Mouse (Mus musculus) embryonic facial prominence, embryonic 15.5 days (tissue): Measurements from ENCODE around the gene Git2. TPM values are rescaled to one million over a fixed set of nuclear protein-coding genes. Genes with fewer than 3 reads are reported as not detected.

Experiments
- ATAC-seq: fragments of 200-750 bp; cut with Nextera tagmentation; 2 replicates; pipeline ENCODE4 v1.8.0; 2017; ENCODE audit warnings: low read depth, moderate TSS enrichment; ENCODE audit not compliant: insufficient number of reproducible peaks, low FRiP score, low TSS enrichment
- H3K27ac ChIP-seq: fragments of 300-500 bp; sonication (generic); replicated peaks from 2 replicates; pipeline ENCODE4 v1.5.1; 2015; ENCODE audit warnings: mild to moderate bottlenecking, inconsistent platforms
- H3K27me3 ChIP-seq: fragments of 300-500 bp; sonication (generic); 2 replicates; pipeline ENCODE4 v1.6.1; 2015; ENCODE audit warnings: inconsistent platforms
- H3K36me3 ChIP-seq: fragments of 300-500 bp; sonication (generic); 2 replicates; pipeline ENCODE4 v1.6.1; 2015; ENCODE audit warnings: mild to moderate bottlenecking, inconsistent platforms
- H3K4me1 ChIP-seq: fragments of 300-500 bp; sonication (generic); 2 replicates; pipeline ENCODE4 v1.6.1; 2015; ENCODE audit warnings: inconsistent platforms
- H3K4me2 ChIP-seq: fragments of 300-500 bp; sonication (generic); replicated peaks from 2 replicates; pipeline ENCODE4 v1.6.1; 2015; ENCODE audit warnings: mild to moderate bottlenecking, inconsistent platforms
- H3K4me3 ChIP-seq: fragments of 300-500 bp; sonication (generic); replicated peaks from 2 replicates; pipeline ENCODE4 v1.5.1; 2015; ENCODE audit warnings: mild to moderate bottlenecking, inconsistent platforms
- H3K9ac ChIP-seq: fragments of 300-500 bp; sonication (generic); 2 replicates; pipeline ENCODE4 v1.6.1; 2015; ENCODE audit warnings: inconsistent platforms
- H3K9me3 ChIP-seq: fragments of 300-500 bp; sonication (generic); replicated peaks from 2 replicates; pipeline ENCODE4 v1.6.1; 2016; ENCODE audit warnings: inconsistent platforms
- WGBS: fragments of 180-500 bp; shearing (Covaris S2); methylation state at CpG from one replicate; pipeline ENCODE4 v1.1.7; 2015; 5-methylcytosine and 5-hydroxymethylcytosine counted together
- polyA plus RNA-seq: library from polyadenylated mRNA; unstranded; fragments of >200 nt; fragmentation: Nextera tagmentation; extraction: Ambion mirVana; gene quantifications from 2 replicates; pipeline ENCODE4 v1.2.1, GENCODE M21; 2015

Gene Git2
- polyA plus RNA-seq, 1 experiment from 2014 or later: 54.9 TPM

DNA sequence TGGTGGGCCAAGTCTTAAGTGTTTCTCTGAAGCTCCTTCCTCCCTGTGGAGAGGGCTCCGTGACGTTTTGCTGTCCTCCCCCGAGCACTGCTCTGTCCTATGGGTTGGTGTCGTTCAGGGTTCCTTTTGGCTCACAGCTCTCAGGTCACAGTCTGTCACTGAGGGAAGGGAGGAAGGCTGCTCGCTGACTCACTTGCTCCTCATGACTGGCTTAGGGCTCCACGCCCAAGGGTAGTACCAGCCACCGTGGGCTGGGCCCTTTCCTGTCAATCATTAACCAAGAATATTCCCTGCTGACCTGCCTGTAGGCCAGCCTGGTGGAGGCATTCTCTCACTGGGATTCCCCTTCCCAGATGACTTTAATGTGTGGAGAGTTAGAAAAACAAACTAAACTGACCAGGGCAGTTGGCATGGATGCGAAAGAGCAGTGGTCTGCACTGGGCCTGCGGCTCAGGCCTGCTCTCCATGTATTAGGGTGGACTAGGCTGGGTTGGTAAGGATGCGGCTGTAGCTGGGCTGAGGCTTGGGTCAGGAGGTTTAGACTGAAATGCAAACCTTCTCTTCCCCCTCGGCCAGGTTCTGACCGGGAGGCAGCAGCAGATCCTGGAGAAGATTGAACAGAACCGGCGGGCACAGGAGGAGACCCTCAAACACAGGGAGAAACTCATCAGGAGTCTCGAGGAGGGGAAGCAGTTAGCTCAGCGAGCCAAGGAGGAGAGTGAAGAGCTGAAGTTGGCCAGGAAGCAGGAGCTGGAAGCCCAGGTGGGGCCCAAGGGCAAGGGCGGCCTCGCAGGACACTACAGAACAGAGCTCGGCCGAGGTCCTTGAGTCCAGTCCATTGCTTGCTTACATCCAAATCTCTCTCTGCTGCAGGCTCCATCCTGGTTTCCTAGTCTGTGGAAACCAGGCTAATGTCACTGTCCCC lies 56.1 kb downstream of the Git2 start:
- H3K4me3 ChIP-seq: no peak overlapping the region
- 89% methylated on average over 20 of the region's 20 CpGs for WGBS
- no peak for ATAC-seq
- H3K4me1 ChIP-seq: no peaks in the 10 kb centered on the region
- no peaks in the 10 kb centered on the region for H3K27me3 ChIP-seq
- no peak overlapping the region for H3K9ac ChIP-seq
- no peaks in the 10 kb centered on the region for H3K9me3 ChIP-seq
- H3K27ac ChIP-seq: no peak overlapping the region
- no peak overlapping the region for H3K4me2 ChIP-seq
- peaks cover 84% of the 10 kb centered on the region for H3K36me3 ChIP-seq

DNA sequence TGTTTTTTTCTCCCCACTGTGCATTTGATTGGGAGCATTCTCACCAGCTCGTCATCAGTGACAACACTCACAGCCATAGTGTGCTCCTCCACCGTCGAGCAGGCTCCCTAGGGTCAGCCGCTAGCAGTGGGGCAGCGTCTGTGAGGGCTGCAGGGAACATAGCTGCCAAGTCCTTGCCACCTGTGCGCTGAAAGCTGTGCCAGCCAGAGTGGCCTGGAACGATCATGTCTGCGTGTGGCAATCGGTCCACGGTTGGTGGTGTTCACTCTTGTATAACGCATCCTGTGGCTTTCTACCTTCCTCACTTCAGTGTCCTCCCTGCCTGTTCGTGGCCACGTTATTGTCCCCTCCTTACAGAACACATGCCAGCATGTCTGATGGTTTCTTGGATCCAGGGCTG lies 56.8 kb downstream of the Git2 start:
- 90% methylated on average over 13 of the region's 13 CpGs for WGBS
- Histone ChIP-seq H3K4me3 (no peak overlapping the region), H3K27ac (no peak overlapping the region), H3K27me3 (no peaks in the 10 kb centered on the region), H3K36me3 (peaks cover 87% of the 10 kb centered on the region), H3K4me1 (no peaks in the 10 kb centered on the region), H3K9me3 (no peaks in the 10 kb centered on the region), H3K9ac (no peak overlapping the region), H3K4me2 (no peak overlapping the region)
- ATAC-seq: no peak

DNA sequence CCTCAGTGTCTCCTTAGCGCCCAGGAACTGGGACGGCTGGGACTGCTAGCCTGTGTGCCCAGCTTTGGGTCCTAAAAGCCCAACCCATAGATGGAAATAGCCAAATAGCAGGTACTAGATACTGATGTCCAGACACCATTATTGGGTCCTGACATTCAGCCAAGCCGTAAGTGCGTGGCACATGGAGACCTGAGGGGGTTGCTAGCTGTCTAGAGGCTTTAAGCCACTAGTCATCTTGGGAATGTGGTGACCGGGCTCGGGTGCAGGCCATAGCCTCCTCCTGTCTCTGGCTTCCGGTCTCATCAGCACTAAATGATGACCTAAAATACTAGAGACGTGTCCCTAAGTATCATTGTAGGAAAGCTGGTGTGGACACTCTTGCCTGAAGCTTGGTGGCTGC lies 57.4 kb downstream of the Git2 start:
- no peak for ATAC-seq
- Histone ChIP-seq H3K27ac (no peak overlapping the region), H3K4me3 (no peak overlapping the region), H3K4me2 (no peak overlapping the region), H3K9me3 (no peaks in the 10 kb centered on the region), H3K36me3 (peaks cover 93% of the 10 kb centered on the region), H3K27me3 (no peaks in the 10 kb centered on the region), H3K9ac (no peak overlapping the region), H3K4me1 (no peaks in the 10 kb centered on the region)
- 91% methylated on average over 8 of the region's 8 CpGs for WGBS

DNA sequence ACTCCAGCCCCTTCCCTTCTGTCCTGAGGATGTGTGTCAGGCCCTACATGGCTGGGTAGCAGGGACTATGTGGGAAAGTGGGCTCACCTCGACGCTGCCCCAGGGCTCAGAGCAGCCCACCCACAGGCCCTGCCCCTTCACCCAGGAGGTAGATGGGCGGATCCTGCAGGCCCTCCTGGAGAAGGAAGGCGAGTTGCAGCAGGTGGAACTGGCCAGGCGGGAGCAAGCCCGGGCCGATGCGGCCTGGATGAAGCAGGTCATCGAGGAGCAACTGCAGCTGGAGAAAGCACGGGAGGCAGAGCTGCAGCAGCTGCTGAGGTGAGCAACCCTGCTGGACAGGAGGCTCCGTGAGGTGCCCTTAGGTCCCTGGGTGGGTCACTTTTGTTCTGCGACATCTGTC lies 58.0 kb downstream of the Git2 start:
- H3K9ac ChIP-seq: no peak overlapping the region
- no peak overlapping the region for H3K27ac ChIP-seq
- 83% methylated on average over 12 of the region's 12 CpGs for WGBS
- H3K36me3 ChIP-seq: peaks cover 98% of the 10 kb centered on the region
- ATAC-seq: no peak
- H3K4me1 ChIP-seq: no peaks in the 10 kb centered on the region
- H3K9me3 ChIP-seq: no peaks in the 10 kb centered on the region
- H3K4me3 ChIP-seq: no peak overlapping the region
- no peak overlapping the region for H3K4me2 ChIP-seq
- H3K27me3 ChIP-seq: no peaks in the 10 kb centered on the region

DNA sequence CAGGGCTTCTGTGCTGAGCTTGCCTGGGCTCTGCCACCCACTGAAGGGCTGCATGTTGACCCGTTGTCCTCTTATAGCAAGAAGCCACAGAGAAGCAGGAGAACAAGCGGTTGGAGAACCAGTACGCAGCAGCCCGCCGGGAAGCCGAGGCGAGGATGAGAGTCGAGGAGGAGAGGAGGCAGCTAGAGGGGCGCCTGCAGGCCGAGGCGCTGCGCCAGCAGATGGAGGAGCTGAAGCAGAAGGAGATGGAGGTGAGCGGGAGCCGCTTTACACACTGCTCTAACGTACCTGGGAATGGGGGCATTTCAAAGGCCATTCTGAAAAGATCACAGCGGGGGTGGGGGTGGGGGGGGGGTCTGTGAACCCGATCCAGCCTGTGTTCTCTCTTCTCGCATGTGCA lies 60.8 kb downstream of the Git2 start:
- H3K4me3 ChIP-seq: no peak overlapping the region
- no peak overlapping the region for H3K4me2 ChIP-seq
- no peak overlapping the region for H3K9ac ChIP-seq
- 89% methylated on average over 18 of the region's 18 CpGs for WGBS
- H3K9me3 ChIP-seq: no peaks in the 10 kb centered on the region
- ATAC-seq: no peak
- H3K27ac ChIP-seq: no peak overlapping the region
- H3K27me3 ChIP-seq: no peaks in the 10 kb centered on the region
- H3K4me1 ChIP-seq: no peaks in the 10 kb centered on the region
- peaks cover 93% of the 10 kb centered on the region for H3K36me3 ChIP-seq

DNA sequence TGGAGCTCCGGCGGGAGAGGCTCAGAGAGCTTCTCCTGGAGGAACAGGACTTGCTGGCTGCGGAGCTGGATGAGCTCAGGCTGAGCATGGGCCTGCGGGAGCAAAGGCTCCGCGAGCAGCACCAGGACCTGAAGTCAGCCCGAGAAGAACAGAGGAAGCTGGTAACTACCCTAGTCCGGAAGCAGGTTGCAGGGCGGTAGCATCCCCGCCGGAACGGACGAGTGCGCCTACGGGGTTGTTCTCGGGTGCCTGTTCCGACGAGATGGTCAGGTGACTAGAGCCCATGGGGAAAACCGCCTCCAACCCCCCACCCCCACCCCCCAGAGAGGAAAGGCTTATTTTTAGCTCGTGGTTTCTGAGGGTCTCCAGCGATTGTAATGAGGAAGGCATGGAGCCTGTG lies 66.0 kb downstream of the Git2 start:
- Histone ChIP-seq H3K36me3 (peaks cover 48% of the 10 kb centered on the region), H3K9ac (no peak overlapping the region), H3K9me3 (no peaks in the 10 kb centered on the region), H3K27me3 (no peaks in the 10 kb centered on the region), H3K4me2 (no peak overlapping the region), H3K4me3 (no peak overlapping the region), H3K4me1 (peaks cover 9% of the 10 kb centered on the region), H3K27ac (no peak overlapping the region)
- WGBS: 87% methylated on average over 21 of the region's 21 CpGs
- no peak for ATAC-seq

DNA sequence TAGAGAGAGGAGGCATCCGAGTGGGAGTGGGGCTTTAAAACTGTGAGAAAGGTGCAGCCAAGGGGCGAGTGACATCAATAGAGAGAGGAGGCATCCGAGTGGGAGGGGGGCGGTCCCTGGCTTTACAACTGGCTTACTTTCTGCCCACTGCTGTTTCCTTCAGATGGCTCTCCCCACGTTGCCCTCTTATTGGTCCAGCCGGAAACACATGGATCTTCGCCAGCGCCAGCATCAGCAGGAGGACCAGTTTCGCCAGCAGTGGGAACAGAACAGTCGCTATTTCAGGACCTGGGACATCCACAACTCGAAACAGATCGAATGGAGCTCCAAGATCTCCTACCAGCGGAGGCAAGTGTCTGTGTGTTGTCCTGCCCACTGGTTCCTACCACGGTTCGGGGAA lies 66.8 kb downstream of the Git2 start:
- ATAC-seq: no peak
- no peaks in the 10 kb centered on the region for H3K27me3 ChIP-seq
- peak overlapping the region; percentile 69 for H3K9ac ChIP-seq
- no peaks in the 10 kb centered on the region for H3K9me3 ChIP-seq
- H3K36me3 ChIP-seq: peaks cover 39% of the 10 kb centered on the region
- H3K4me3 ChIP-seq: peak overlapping the region; percentile 87
- H3K4me2 ChIP-seq: peak overlapping the region; percentile 84
- WGBS: 47% methylated on average over 15 of the region's 15 CpGs
- H3K4me1 ChIP-seq: peaks cover 9% of the 10 kb centered on the region
- no peak overlapping the region for H3K27ac ChIP-seq

DNA sequence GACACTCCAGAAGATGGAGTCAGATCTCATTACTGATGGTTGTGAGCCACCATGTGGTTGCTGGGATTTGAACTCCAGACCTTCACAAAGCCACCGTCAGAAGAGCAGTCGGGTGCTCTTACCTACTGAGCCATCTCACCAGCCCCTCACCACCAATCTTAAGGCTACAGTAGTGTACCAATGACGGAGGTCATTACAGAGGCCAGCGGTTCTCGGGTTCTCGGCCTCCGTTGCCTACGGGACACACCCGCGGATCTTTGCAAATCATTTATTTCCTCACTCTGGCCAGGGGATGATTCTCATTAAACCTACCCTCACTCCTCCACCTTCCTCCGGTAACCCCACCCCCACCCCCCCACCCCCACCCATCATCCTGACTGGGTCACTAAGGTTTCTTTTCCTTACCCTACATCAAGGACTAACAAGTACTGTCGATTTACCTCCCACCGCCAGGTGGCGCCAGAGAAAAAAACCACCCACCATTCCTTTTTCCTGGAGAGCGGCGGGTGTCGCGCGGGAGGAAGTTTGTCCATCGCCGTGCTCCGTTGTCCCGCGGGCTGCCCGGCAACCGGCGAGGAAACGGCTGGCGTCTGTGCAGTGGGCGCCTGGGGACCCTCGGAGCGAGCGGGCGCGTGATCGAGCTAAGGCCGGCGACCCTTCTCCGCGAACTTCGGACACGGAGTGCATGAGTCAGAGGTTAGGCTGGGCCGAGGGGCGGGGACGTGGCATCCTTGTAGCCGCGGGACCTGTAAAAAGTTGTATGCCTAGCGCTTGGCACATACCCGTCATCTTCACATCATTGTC lies 67.8 kb downstream of the Git2 start, which contains the start of gene Tchp:
Tchp (plus strand) TSS at position 496 of the 804 bp plus-strand sequence.
- Histone ChIP-seq H3K27me3 (no peaks in the 10 kb centered on the region), H3K9ac (peak within 1 kb of the TSS; percentile 69), H3K4me3 (peak within 1 kb of the TSS; percentile 87), H3K4me1 (peaks cover 9% of the 10 kb centered on the region), H3K9me3 (no peaks in the 10 kb centered on the region), H3K27ac (no peak within 1 kb of the TSS), H3K4me2 (peak within 1 kb of the TSS; percentile 84), H3K36me3 (peaks cover 29% of the 10 kb centered on the region)
- peak; percentile 55; the same call in 1 of the 2 replicates for ATAC-seq
- WGBS: 2% methylated on average over 49 of the region's 49 CpGs

DNA sequence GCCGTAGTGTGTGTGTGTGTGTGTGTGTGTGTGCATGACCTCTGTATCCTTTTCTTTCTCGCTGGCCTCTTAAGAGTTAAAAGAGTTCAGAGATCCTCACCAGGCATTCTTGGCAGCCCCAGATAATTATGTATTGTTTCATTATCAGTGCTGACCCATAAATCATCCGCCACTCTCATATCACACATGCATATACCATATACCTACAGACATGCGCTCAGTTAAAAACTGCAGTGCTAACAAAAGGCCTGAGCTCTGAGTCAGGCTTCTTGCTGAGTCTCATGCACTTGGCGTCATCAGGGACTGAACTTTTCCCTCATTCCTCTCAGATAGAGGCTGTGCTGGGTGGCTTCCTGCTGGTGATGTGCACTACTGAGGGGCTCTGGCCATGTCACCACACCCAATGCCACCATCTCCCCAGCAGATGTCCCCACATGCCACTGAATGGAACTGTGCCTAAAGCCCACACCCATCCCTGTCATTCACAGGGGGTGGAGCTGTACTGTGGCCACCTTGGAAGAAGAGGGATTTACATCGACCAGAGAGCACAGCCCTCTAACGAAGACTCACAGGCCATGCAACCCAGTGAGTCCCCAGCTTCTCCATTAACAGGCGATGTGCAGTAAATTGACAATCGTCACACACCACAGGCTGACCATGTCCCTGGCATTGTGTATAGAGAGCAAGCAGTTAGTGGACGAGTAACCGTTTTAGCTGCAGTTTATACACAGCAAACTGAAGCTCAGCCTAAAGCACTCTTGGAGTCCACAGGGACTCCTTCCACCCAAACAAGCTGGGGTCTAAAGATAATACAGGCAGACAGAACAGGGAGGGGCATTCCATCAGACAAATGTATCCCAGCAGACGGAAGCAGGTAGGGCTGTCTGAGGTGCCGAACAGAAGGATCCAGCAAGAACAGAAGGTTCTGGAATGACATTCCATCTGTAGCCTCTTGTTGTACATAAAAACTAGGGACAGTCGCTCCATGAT lies 72.6 kb downstream of the Git2 start:
- no peak overlapping the region for H3K4me3 ChIP-seq
- H3K9ac ChIP-seq: no peak overlapping the region
- H3K4me2 ChIP-seq: no peak overlapping the region
- no peaks in the 10 kb centered on the region for H3K36me3 ChIP-seq
- no peaks in the 10 kb centered on the region for H3K4me1 ChIP-seq
- no peaks in the 10 kb centered on the region for H3K9me3 ChIP-seq
- no peaks in the 10 kb centered on the region for H3K27me3 ChIP-seq
- 60% methylated on average over 14 of the region's 14 CpGs for WGBS
- no peak overlapping the region for H3K27ac ChIP-seq
- no peak for ATAC-seq

DNA sequence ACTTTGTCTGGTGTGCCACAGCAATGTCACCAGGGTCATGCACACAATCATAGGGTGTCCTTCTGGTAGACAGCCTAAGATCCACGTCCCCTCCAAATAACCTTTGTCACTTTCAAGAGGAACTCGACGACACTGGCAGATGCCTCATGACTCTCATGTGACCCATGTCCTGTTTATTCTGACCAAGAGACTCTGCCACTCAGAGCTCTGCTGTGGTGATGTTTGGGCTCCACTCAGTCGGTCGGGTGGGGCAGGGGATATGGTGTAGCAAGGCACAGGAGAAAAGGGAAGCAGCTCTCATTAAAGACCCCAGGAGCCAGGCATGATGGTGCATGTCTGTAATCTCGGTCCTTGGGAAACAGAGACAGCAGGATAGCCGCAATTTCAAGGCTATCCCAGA lies 76.3 kb downstream of the Git2 start:
- Histone ChIP-seq H3K9me3 (no peaks in the 10 kb centered on the region), H3K4me3 (no peak overlapping the region), H3K27ac (no peak overlapping the region), H3K4me1 (no peaks in the 10 kb centered on the region), H3K27me3 (no peaks in the 10 kb centered on the region), H3K36me3 (no peaks in the 10 kb centered on the region), H3K9ac (no peak overlapping the region), H3K4me2 (no peak overlapping the region)
- no peak for ATAC-seq
- WGBS: 55% methylated on average over 7 of the region's 7 CpGs
